Mouse (Mus musculus) heart, embryonic 11.5 days (tissue): Measurements from ENCODE around the gene Chchd1. TPM values are rescaled to one million over a fixed set of nuclear protein-coding genes. Genes with fewer than 3 reads are reported as not detected.

ENCODE experiments used
- ATAC-seq: fragments of 200-750 bp; cut with Nextera tagmentation; replicated peaks from 2 replicates; pipeline ENCODE4 v1.8.0; 2017; ENCODE audit warnings: moderate library complexity; ENCODE audit not compliant: insufficient number of reproducible peaks, low FRiP score, low TSS enrichment
- H3K27ac ChIP-seq: fragments of 300-500 bp; sonication (generic); 2 replicates; pipeline ENCODE4 v1.5.1; 2014; ENCODE audit warnings: mild to moderate bottlenecking, low read depth, low read length
- H3K27me3 ChIP-seq: fragments of 300-500 bp; sonication (generic); 2 replicates; pipeline ENCODE4 v1.6.1; 2014; ENCODE audit warnings: mild to moderate bottlenecking, low read length, mixed read lengths; ENCODE audit not compliant: control insufficient read depth, insufficient read depth
- H3K36me3 ChIP-seq: fragments of 300-500 bp; sonication (generic); 2 replicates; pipeline ENCODE4 v1.6.1; 2014; ENCODE audit warnings: mild to moderate bottlenecking, low read length, moderate library complexity, mixed read lengths; ENCODE audit not compliant: control insufficient read depth, insufficient read depth
- H3K4me1 ChIP-seq: fragments of 300-500 bp; sonication (generic); 2 replicates; pipeline ENCODE4 v1.6.1; 2014; ENCODE audit warnings: low read length; ENCODE audit not compliant: control insufficient read depth, insufficient read depth
- H3K4me2 ChIP-seq: fragments of 300-500 bp; sonication (generic); 2 replicates; pipeline ENCODE4 v1.6.1; 2014; ENCODE audit warnings: mild to moderate bottlenecking, moderate library complexity
- H3K4me3 ChIP-seq: fragments of 300-500 bp; sonication (generic); 2 replicates; pipeline ENCODE4 v1.5.1; 2014; ENCODE audit warnings: low read depth, low read length
- H3K9ac ChIP-seq: fragments of 300-500 bp; sonication (generic); 2 replicates; pipeline ENCODE4 v1.6.1; 2014; ENCODE audit warnings: mild to moderate bottlenecking, low read depth, low read length, moderate library complexity
- H3K9me3 ChIP-seq: fragments of 300-500 bp; sonication (generic); replicated peaks from 2 replicates; pipeline ENCODE4 v1.6.1; 2016; ENCODE audit warnings: low read length; ENCODE audit not compliant: control insufficient read depth
- WGBS: fragments of 180-500 bp; shearing (Covaris S2); extraction: QIAGEN DNeasy Blood & Tissue Kit; methylation state at CpG from one replicate; pipeline ENCODE4 v1.1.7; 2014; ENCODE audit not compliant: insufficient replicate concordance; 5-methylcytosine and 5-hydroxymethylcytosine counted together
- polyA plus RNA-seq: library from polyadenylated mRNA; unstranded; fragments of >200 nt; fragmentation: Nextera tagmentation; extraction: Ambion mirVana; gene quantifications from 2 replicates; pipeline ENCODE4 v1.2.1, GENCODE M21; 2014

Gene Chchd1
- polyA plus RNA-seq, 1 experiment from 2014 or later: 230 TPM

DNA sequence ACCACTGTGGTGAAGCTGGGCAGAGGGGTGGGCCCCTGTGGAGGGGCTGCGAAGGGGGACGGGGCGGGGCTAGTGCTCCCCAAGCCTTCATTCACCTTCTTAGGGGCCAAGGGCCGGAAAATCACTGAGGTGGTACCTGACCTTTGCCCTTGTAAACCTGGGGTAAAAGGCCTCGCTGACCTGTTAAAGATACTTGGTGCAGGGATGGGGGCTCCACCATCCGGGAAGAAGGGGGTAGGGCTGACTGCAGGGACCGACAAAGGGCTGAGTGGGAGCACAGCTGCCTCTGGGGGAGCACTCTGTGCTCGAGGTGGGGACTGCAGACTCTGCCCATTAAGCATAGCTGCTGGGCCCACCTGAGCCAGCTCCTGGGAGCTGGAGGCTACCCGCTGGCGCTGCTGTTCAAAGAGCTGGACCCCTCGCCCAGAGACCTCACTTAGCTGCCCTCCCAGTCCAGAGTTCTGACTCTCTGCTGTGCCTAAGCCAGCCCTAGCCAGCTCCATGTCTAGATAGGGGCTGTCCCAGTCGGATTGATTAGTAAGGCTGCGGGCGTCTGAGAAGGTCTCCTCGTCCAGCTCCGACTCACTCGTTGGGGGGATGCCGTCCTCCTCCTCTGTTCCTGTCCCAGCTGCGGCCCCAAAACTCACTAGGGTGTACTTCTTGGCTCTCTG, 41.0 kb upstream of the Chchd1 start:
- Histone ChIP-seq H3K4me2 (peak overlapping the region; percentile 92), H3K4me3 (peak overlapping the region; percentile 52), H3K27ac (peak overlapping the region; percentile 97), H3K9ac (peak overlapping the region; percentile 87), H3K36me3 (no peaks in the 10 kb centered on the region), H3K9me3 (no peaks in the 10 kb centered on the region), H3K4me1 (peaks cover 28% of the 10 kb centered on the region), H3K27me3 (no peaks in the 10 kb centered on the region)
- ATAC-seq: no peak; the same call in 1 of the 2 replicates
- 9% methylated on average over 19 of the region's 19 CpGs for WGBS

DNA sequence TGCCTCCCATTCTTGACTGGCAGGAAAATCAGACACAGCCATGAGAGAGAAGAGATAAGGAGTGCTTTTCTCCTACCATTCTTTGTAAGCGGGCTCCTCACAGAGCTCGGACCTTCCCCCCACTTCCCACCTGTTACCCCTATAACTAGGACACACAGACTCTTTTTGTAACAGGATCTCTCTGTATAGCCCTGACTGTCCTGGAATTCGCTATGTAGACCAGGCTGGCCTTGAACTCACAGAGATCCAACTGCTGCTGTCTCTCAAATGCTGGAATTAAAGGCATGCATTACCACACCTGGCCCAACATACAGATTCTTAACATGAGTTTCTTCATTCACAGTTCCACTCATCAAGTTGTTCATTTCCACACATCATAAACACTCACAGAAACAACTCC, 40.1 kb upstream of the Chchd1 start:
- Histone ChIP-seq H3K27me3 (no peaks in the 10 kb centered on the region), H3K9ac (peak overlapping the region; percentile 87), H3K4me3 (peak overlapping the region; percentile 52), H3K9me3 (no peaks in the 10 kb centered on the region), H3K36me3 (no peaks in the 10 kb centered on the region), H3K4me1 (peaks cover 27% of the 10 kb centered on the region), H3K4me2 (peak overlapping the region; percentile 92), H3K27ac (peak overlapping the region; percentile 97)
- WGBS: 38% methylated on average over 3 of the region's 3 CpGs
- ATAC-seq: no peak

DNA sequence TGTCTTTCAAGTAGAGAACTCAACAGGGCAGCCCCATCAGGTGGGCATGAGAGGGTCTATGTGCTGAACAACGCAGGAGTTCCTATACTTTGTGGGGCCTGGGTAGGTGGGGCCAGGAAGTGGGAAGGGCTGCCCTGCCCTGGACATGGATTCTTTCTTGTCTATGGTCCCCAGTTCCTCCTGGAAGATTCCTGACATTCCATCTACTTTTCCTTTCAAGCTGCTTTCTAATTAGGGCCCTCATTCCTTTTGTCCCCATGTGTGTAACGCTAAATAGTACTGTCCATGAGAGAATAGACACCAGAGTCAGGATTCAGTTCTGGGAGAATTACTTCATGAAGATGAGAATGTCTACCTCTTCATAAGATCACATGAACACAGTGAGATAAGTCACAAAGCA, 39.2 kb upstream of the Chchd1 start:
- Histone ChIP-seq H3K36me3 (no peaks in the 10 kb centered on the region), H3K27me3 (no peaks in the 10 kb centered on the region), H3K9me3 (no peaks in the 10 kb centered on the region), H3K9ac (peak overlapping the region; percentile 87), H3K4me1 (peaks cover 27% of the 10 kb centered on the region), H3K27ac (peak overlapping the region; percentile 97), H3K4me3 (peak overlapping the region; percentile 52), H3K4me2 (peak overlapping the region; percentile 92)
- no peak for ATAC-seq
- whole genome bisulfite sequencing: 18% methylated on average over 2 of the region's 2 CpGs

DNA sequence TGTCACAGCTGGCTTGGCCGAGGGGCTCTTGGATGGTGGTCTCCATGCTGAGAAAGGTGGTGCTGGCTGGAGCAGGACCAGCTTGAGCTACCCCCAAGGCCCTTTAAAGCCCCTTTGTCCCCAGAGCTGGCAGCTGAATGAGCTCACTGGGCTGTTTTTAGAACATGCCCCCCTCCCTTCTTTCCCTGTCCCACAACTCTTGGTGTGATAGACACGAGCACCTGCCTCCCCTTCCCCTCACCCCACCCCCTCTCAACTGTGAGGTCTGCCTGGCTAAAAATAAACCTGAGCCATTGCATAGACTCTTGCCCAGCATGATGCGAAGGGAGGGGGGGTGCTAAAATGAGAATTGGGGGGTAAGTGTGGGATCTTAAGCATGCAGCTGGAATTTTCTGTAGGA, 38.4 kb upstream of the Chchd1 start:
- Histone ChIP-seq H3K4me2 (peak overlapping the region; percentile 92), H3K4me1 (peaks cover 31% of the 10 kb centered on the region), H3K27me3 (no peaks in the 10 kb centered on the region), H3K9ac (peak overlapping the region; percentile 87), H3K4me3 (peak overlapping the region; percentile 52), H3K27ac (peak overlapping the region; percentile 97), H3K36me3 (no peaks in the 10 kb centered on the region), H3K9me3 (no peaks in the 10 kb centered on the region)
- peak; percentile 29; the same call in 1 of the 2 replicates for ATAC-seq
- 21% methylated on average over 3 of the region's 3 CpGs for WGBS

DNA sequence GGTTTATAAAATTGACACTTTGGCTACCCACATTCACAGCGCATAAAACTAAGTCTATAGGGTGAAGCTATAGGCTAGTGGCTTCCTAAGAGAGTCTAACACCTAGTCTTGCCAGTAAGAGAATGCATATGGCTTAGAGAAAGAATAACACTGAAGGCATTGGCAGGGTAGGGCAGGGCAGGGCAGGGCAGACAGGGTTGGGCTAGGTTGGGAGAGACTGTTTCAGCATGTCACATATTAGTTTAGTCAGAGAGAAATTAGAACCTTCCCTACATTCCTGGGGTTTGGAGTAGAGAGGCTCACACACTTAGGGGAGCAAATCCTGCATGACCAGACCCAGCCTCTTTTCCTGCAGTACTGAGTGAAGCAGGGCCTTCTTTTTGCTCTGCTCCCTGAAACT, 35.3 kb upstream of the Chchd1 start:
- peak overlapping the region; percentile 57 for H3K4me2 ChIP-seq
- 56% methylated on average over 1 of the region's 1 CpGs for WGBS

DNA sequence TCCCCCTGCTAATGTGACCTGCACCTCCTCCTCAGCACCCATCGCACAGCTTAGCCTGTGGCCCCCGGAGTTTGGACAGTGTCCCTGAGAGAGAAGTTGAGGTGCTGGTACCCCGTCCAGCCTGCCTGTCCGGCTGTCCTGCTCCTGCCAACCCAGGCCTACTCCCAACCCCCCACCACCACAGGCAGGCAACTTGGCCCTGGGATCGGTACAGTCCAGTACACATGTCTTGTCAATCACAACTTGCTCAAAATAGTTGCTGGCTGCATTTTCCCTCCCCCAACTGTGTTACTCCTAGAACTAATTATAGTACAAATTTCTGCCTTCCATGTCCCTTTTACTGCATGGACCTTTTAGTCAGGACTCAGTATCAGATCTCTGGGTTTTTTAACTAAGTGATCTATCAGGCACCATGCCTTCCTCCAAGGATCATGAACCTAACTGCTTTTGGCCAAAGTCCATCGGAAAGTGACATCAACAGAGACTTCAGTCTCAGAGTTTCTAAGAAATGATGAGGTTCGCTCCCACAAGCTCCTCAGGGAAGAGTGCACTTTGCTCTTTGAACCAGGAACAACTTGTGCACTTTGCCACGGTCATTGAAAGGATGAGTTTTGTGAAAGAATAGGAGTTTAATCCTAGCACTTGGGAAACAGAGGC, 34.5 kb upstream of the Chchd1 start, which contains the start of gene Synpo2l:
Gene Synpo2l (minus strand): TSS at position 201 of the 657 bp plus-strand sequence.
- no peaks in the 10 kb centered on the region for H3K27me3 ChIP-seq
- peak within 1 kb of the TSS; percentile 73 for H3K27ac ChIP-seq
- H3K9ac ChIP-seq: peak within 1 kb of the TSS; percentile 65
- ATAC-seq: peak; percentile 39; the same call in 1 of the 2 replicates
- peaks cover 17% of the 10 kb centered on the region for H3K4me1 ChIP-seq
- no peaks in the 10 kb centered on the region for H3K36me3 ChIP-seq
- H3K4me2 ChIP-seq: peak within 1 kb of the TSS; percentile 57
- no peaks in the 10 kb centered on the region; the same call in 1 of the 2 replicates for H3K9me3 ChIP-seq
- WGBS: 54% methylated on average over 8 of the region's 8 CpGs
- H3K4me3 ChIP-seq: peak within 1 kb of the TSS; percentile 34

More for the DNA sequence above, 35.3 kb upstream of the Chchd1 start:
- Histone ChIP-seq H3K4me3 (peak overlapping the region; percentile 34), H3K36me3 (no peaks in the 10 kb centered on the region), H3K9me3 (no peaks in the 10 kb centered on the region), H3K9ac (peak overlapping the region; percentile 65), H3K4me1 (peaks cover 17% of the 10 kb centered on the region), H3K27me3 (no peaks in the 10 kb centered on the region), H3K27ac (peak overlapping the region; percentile 73)
- no peak for ATAC-seq

DNA sequence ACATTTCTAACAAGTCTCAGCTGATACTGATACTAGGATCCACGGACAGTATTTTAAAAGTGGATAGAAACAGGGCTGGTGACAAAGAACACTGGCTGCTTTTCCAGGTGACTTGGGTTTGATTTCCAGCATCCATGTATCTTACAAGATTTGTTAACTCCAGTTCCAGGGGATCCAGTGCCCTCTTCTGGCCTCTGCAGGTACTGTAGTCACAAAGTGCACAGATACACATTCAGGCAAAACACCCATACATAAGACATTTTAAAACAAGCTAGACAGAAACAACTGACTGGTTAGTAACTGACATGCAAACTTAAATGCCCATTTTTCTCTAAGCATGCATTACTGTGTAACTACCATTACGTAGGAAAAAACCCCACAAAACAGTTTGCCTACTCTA, 29.8 kb upstream of the Chchd1 start:
- WGBS: 82% methylated on average over 2 of the region's 2 CpGs
- H3K4me1 ChIP-seq: peaks cover 14% of the 10 kb centered on the region
- H3K9ac ChIP-seq: no peak overlapping the region
- H3K9me3 ChIP-seq: no peaks in the 10 kb centered on the region; the same call in 1 of the 2 replicates
- H3K36me3 ChIP-seq: peaks cover 13% of the 10 kb centered on the region
- H3K27ac ChIP-seq: no peak overlapping the region
- H3K4me3 ChIP-seq: no peak overlapping the region
- H3K4me2 ChIP-seq: no peak overlapping the region
- ATAC-seq: no peak
- no peaks in the 10 kb centered on the region for H3K27me3 ChIP-seq

DNA sequence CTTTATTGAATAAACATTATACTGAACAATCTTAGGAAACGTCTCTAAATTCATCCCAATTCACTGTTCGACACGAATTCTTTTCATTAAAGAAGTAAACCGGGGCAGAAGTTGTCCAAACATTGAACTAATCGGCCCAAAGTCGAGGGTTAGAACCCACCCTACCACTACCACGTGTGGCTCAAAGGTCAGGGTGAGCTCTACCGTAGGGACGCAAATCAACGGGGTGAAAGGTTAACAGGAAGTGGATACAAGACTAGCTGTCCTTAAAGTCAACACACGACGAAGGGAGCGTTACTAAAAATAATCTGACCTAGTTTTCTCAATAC, 29.1 kb upstream of the Chchd1 start:
- Histone ChIP-seq H3K9ac (peak overlapping the region; percentile 67), H3K4me1 (peaks cover 13% of the 10 kb centered on the region), H3K36me3 (peaks cover 18% of the 10 kb centered on the region), H3K27me3 (no peaks in the 10 kb centered on the region), H3K4me3 (peak overlapping the region; percentile 81), H3K9me3 (no peaks in the 10 kb centered on the region; the same call in 1 of the 2 replicates), H3K27ac (peak overlapping the region; percentile 97), H3K4me2 (peak overlapping the region; percentile 81)
- peak; percentile 55 for ATAC-seq
- 9% methylated on average over 13 of the region's 13 CpGs for WGBS
